Mouse (Mus musculus): ENCODE measurements around the gene Zdhhc25. TPM values are rescaled to one million over a fixed set of nuclear protein-coding genes. Genes with fewer than 3 reads are reported as not detected.

Zdhhc25 gene
- polyA plus RNA-seq, 1 experiment from 2014 or later: not detected

GRCm38 (mm10) chr15:88570697-88571096 is 29.4 kb upstream of the Zdhhc25 start:
- no peak overlapping the region for H3K27ac ChIP-seq (ENCODE audit: low read depth)
- H3K4me3 ChIP-seq (ENCODE audit: low read depth, low read length): no peak overlapping the region
- H3K9ac ChIP-seq: no peak overlapping the region
- no peaks in the 10 kb centered on the region for H3K4me1 ChIP-seq (ENCODE audit: insufficient read depth)
- no peaks in the 10 kb centered on the region for H3K36me3 ChIP-seq (ENCODE audit: insufficient read depth)
- DNase-seq (no peak), ATAC-seq (ENCODE audit: insufficient read depth) (no peak)
- H3K4me2 ChIP-seq: no peak overlapping the region
- no peak for TF ChIP-seq CTCF (IDR thresholded peaks at IDR 0.05; ENCODE audit: low read depth)
- no peaks in the 10 kb centered on the region for H3K27me3 ChIP-seq (ENCODE audit: insufficient read depth, low read length)
- WGBS: 66% methylated on average over 17 of the region's 17 CpGs
- H3K9me3 ChIP-seq (ENCODE audit: low read depth, low read length): no peaks in the 10 kb centered on the region

- no peaks in the 10 kb centered on the region for H3K9me3 ChIP-seq (ENCODE audit: low read depth, low read length)
- no peak overlapping the region for H3K4me3 ChIP-seq (ENCODE audit: low read depth, low read length)
- H3K4me1 ChIP-seq (ENCODE audit: insufficient read depth): no peaks in the 10 kb centered on the region
- WGBS: 79% methylated on average over 6 of the region's 6 CpGs
- H3K27me3 ChIP-seq (ENCODE audit: insufficient read depth, low read length): no peaks in the 10 kb centered on the region
- no peak overlapping the region for H3K27ac ChIP-seq (ENCODE audit: low read depth)
- DNase-seq (no peak), ATAC-seq (ENCODE audit: insufficient read depth) (no peak)
- no peak overlapping the region for H3K9ac ChIP-seq
- H3K4me2 ChIP-seq: no peak overlapping the region
- TF ChIP-seq CTCF (IDR thresholded peaks at IDR 0.05; ENCODE audit: low read depth): no peak
- H3K36me3 ChIP-seq (ENCODE audit: insufficient read depth): no peaks in the 10 kb centered on the region
These were observed 20.6 kb upstream of the Zdhhc25 start for GRCm38 (mm10) chr15:88579461-88579860.

- no peak for ATAC-seq (ENCODE audit: insufficient read depth)
These were observed 2.4 kb downstream of the Zdhhc25 start for GRCm38 (mm10) chr15:88602496-88602895.

GRCm38 (mm10) chr15:88603091-88603732 is 3.1 kb downstream of the Zdhhc25 start:
- Histone ChIP-seq H3K9me3 (ENCODE audit: low read depth, low read length) (no peaks in the 10 kb centered on the region), H3K4me1 (ENCODE audit: insufficient read depth) (no peaks in the 10 kb centered on the region), H3K27me3 (ENCODE audit: insufficient read depth, low read length) (no peaks in the 10 kb centered on the region), H3K4me2 (no peak overlapping the region), H3K36me3 (ENCODE audit: insufficient read depth) (no peaks in the 10 kb centered on the region), H3K4me3 (ENCODE audit: low read depth, low read length) (no peak overlapping the region), H3K9ac (no peak overlapping the region), H3K27ac (ENCODE audit: low read depth) (no peak overlapping the region)
- no peak for ATAC-seq (ENCODE audit: insufficient read depth)
- 68% methylated on average over 9 of the region's 9 CpGs for WGBS
- no peak for DNase-seq
- no peak for TF ChIP-seq CTCF (IDR thresholded peaks at IDR 0.05; ENCODE audit: low read depth)

More at GRCm38 (mm10) chr15:88602496-88602895, 2.4 kb downstream of the Zdhhc25 start:
- Histone ChIP-seq H3K27ac (ENCODE audit: low read depth) (no peak overlapping the region), H3K9ac (no peak overlapping the region), H3K4me2 (no peak overlapping the region), H3K9me3 (ENCODE audit: low read depth, low read length) (no peaks in the 10 kb centered on the region), H3K4me1 (ENCODE audit: insufficient read depth) (no peaks in the 10 kb centered on the region), H3K4me3 (ENCODE audit: low read depth, low read length) (no peak overlapping the region), H3K27me3 (ENCODE audit: insufficient read depth, low read length) (no peaks in the 10 kb centered on the region), H3K36me3 (ENCODE audit: insufficient read depth) (no peaks in the 10 kb centered on the region)
- WGBS: 74% methylated on average over 3 of the region's 3 CpGs
- no peak for TF ChIP-seq CTCF (IDR thresholded peaks at IDR 0.05; ENCODE audit: low read depth)
- no peak for DNase-seq

GRCm38 (mm10) chr15:88603733-88604119 is 3.6 kb downstream of the Zdhhc25 start:
- Histone ChIP-seq H3K4me3 (ENCODE audit: low read depth, low read length) (no peak overlapping the region), H3K27ac (ENCODE audit: low read depth) (no peak overlapping the region), H3K9me3 (ENCODE audit: low read depth, low read length) (no peaks in the 10 kb centered on the region), H3K4me1 (ENCODE audit: insufficient read depth) (no peaks in the 10 kb centered on the region), H3K4me2 (no peak overlapping the region), H3K27me3 (ENCODE audit: insufficient read depth, low read length) (no peaks in the 10 kb centered on the region), H3K9ac (no peak overlapping the region), H3K36me3 (ENCODE audit: insufficient read depth) (no peaks in the 10 kb centered on the region)
- TF ChIP-seq CTCF (IDR thresholded peaks at IDR 0.05; ENCODE audit: low read depth): no peak
- ATAC-seq (ENCODE audit: insufficient read depth) (no peak), DNase-seq (no peak)
- WGBS: 58% methylated on average over 1 of the region's 1 CpGs

GRCm38 (mm10) chr15:88604669-88605414 is 4.7 kb downstream of the Zdhhc25 start:
- Histone ChIP-seq H3K4me3 (ENCODE audit: low read depth, low read length) (no peak overlapping the region), H3K4me2 (no peak overlapping the region), H3K4me1 (ENCODE audit: insufficient read depth) (no peaks in the 10 kb centered on the region), H3K9me3 (ENCODE audit: low read depth, low read length) (no peaks in the 10 kb centered on the region), H3K9ac (no peak overlapping the region), H3K27ac (ENCODE audit: low read depth) (no peak overlapping the region), H3K27me3 (ENCODE audit: insufficient read depth, low read length) (no peaks in the 10 kb centered on the region), H3K36me3 (ENCODE audit: insufficient read depth) (no peaks in the 10 kb centered on the region)
- DNase-seq: no peak
- WGBS: 86% methylated on average over 17 of the region's 17 CpGs
- no peak for TF ChIP-seq CTCF (IDR thresholded peaks at IDR 0.05; ENCODE audit: low read depth)
- no peak for ATAC-seq (ENCODE audit: insufficient read depth)

- no peak overlapping the region for H3K4me2 ChIP-seq
- H3K4me3 ChIP-seq (ENCODE audit: low read depth, low read length): no peak overlapping the region
- WGBS: 80% methylated on average over 5 of the region's 5 CpGs
- H3K4me1 ChIP-seq (ENCODE audit: insufficient read depth): no peaks in the 10 kb centered on the region
- H3K27ac ChIP-seq (ENCODE audit: low read depth): no peak overlapping the region
- ATAC-seq (ENCODE audit: insufficient read depth) (no peak), DNase-seq (no peak)
- no peak for TF ChIP-seq CTCF (IDR thresholded peaks at IDR 0.05; ENCODE audit: low read depth)
- no peaks in the 10 kb centered on the region for H3K9me3 ChIP-seq (ENCODE audit: low read depth, low read length)
- no peaks in the 10 kb centered on the region for H3K27me3 ChIP-seq (ENCODE audit: insufficient read depth, low read length)
- no peak overlapping the region for H3K9ac ChIP-seq
- no peaks in the 10 kb centered on the region for H3K36me3 ChIP-seq (ENCODE audit: insufficient read depth)
These were observed 5.3 kb downstream of the Zdhhc25 start for GRCm38 (mm10) chr15:88605415-88605785.

Measured in lung, embryonic 14.5 days (tissue).